Mouse (Mus musculus) kidney, embryonic 14.5 days (tissue): ENCODE results near the gene Lypd6b. TPM values are rescaled to one million over a fixed set of nuclear protein-coding genes. Genes with fewer than 3 reads are reported as not detected.

Source experiments
- ATAC-seq: fragments of 200-750 bp; cut with Nextera tagmentation; 2 replicates; pipeline ENCODE4 v1.8.0; 2017; ENCODE audit warnings: moderate number of reproducible peaks, mild to moderate bottlenecking, moderate TSS enrichment, moderate library complexity; ENCODE audit not compliant: low FRiP score, low TSS enrichment
- H3K27ac ChIP-seq: fragments of 300-500 bp; sonication (generic); 2 replicates; pipeline ENCODE4 v1.5.1; 2014; ENCODE audit warnings: low read depth, mild to moderate bottlenecking, low read length, moderate library complexity, mixed read lengths
- H3K27me3 ChIP-seq: fragments of 300-500 bp; sonication (generic); 2 replicates; pipeline ENCODE4 v1.6.1; 2014; ENCODE audit warnings: mild to moderate bottlenecking, low read length; ENCODE audit not compliant: control insufficient read depth, insufficient read depth
- H3K36me3 ChIP-seq: fragments of 300-500 bp; sonication (generic); 2 replicates; pipeline ENCODE4 v1.6.1; 2014; ENCODE audit warnings: low read length, mixed read lengths; ENCODE audit not compliant: control insufficient read depth, insufficient read depth
- H3K4me1 ChIP-seq: fragments of 300-500 bp; sonication (generic); 2 replicates; pipeline ENCODE4 v1.6.1; 2014; ENCODE audit warnings: low read length, mixed read lengths; ENCODE audit not compliant: control insufficient read depth, insufficient read depth
- H3K4me2 ChIP-seq: fragments of 300-500 bp; sonication (generic); replicated peaks from 2 replicates; pipeline ENCODE4 v1.6.1; 2014; ENCODE audit warnings: low read depth, mild to moderate bottlenecking, low read length
- H3K4me3 ChIP-seq: fragments of 300-500 bp; sonication (generic); 2 replicates; pipeline ENCODE4 v1.5.1; 2014; ENCODE audit warnings: mild to moderate bottlenecking, low read length
- H3K9ac ChIP-seq: fragments of 300-500 bp; sonication (generic); 2 replicates; pipeline ENCODE4 v1.6.1; 2014; ENCODE audit warnings: low read depth, mild to moderate bottlenecking, low read length, moderate library complexity
- H3K9me3 ChIP-seq: fragments of 300-500 bp; sonication (generic); 2 replicates; pipeline ENCODE4 v1.6.1; 2016; ENCODE audit warnings: low read length; ENCODE audit not compliant: control insufficient read depth
- WGBS: fragments of 180-500 bp; shearing (Covaris S2); extraction: QIAGEN DNeasy Blood & Tissue Kit; methylation state at CpG from one replicate; pipeline ENCODE4 v1.1.7; 2014; 5-methylcytosine and 5-hydroxymethylcytosine counted together
- polyA plus RNA-seq: library from polyadenylated mRNA; unstranded; fragments of >200 nt; fragmentation: Nextera tagmentation; extraction: Ambion mirVana; gene quantifications from 2 replicates; pipeline ENCODE4 v1.2.1, GENCODE M21; 2014

Gene Lypd6b
- polyA plus RNA-seq, 1 experiment from 2014 or later, result 11.4 TPM

DNA sequence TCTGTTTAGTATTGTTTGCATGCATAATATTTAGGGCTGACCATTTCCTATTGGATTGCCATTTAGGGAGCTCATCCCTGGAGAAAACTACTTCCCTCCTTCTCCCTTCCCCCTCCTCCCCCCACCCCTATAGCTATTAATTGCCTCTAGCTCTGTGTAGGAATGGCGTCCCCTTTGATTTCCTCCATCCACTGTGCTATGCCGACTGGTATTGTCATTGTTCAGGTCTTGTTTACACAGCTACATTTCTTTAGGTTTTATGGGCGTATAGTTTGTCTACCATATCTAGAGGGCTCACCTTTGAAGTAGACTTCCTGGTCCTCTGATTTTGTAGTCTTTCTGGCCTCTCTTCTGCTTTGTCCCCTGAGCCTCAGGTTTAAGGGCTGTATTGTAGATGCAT lies 197.3 kb downstream of the Lypd6b start:
- H3K27ac ChIP-seq, result no peak overlapping the region
- H3K4me3 ChIP-seq, result no peak overlapping the region
- no peak for ATAC-seq
- H3K27me3 ChIP-seq, result no peaks in the 10 kb centered on the region
- no peak overlapping the region for H3K4me2 ChIP-seq
- H3K36me3 ChIP-seq, result no peaks in the 10 kb centered on the region
- WGBS, result 36% methylated on average over 3 of the region's 3 CpGs
- H3K9ac ChIP-seq, result no peak overlapping the region
- H3K9me3 ChIP-seq, result no peaks in the 10 kb centered on the region
- no peaks in the 10 kb centered on the region for H3K4me1 ChIP-seq

- Histone ChIP-seq H3K27me3 (no peaks in the 10 kb centered on the region), H3K27ac (no peak overlapping the region), H3K9ac (no peak overlapping the region), H3K4me2 (no peak overlapping the region), H3K36me3 (no peaks in the 10 kb centered on the region), H3K4me3 (no peak overlapping the region), H3K4me1 (no peaks in the 10 kb centered on the region; the same call in 1 of the 2 replicates), H3K9me3 (no peaks in the 10 kb centered on the region)
- ATAC-seq, result no peak
- 85% methylated on average over 4 of the region's 4 CpGs for WGBS
These were observed 208.4 kb downstream of the Lypd6b start for GRCm38 (mm10) chr2:49995841-49996240.

DNA sequence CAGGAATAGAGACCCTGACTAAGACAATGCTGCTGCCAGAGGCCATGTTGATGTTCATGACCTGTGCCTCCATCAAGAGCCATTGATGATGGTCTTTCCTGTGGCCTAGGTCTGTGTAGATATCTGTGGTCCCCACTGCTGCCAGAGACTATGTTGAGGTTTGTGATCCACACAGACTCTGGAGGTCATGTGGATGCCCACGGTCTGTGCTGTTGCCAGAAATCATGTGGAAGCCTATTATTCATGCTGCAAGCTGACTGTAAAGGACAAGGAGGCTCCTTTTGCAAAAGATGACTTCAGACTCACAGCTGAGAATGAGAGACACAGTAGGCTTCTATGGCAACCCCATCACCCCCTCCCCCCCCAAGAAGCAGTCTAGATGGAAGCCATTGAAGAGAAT lies 209.7 kb downstream of the Lypd6b start:
- Histone ChIP-seq H3K4me1 (peaks cover 2% of the 10 kb centered on the region), H3K4me3 (no peak overlapping the region), H3K27me3 (no peaks in the 10 kb centered on the region), H3K36me3 (no peaks in the 10 kb centered on the region), H3K9ac (no peak overlapping the region), H3K4me2 (no peak overlapping the region), H3K9me3 (no peaks in the 10 kb centered on the region), H3K27ac (no peak overlapping the region)
- no peak for ATAC-seq
- 81% methylated on average over 1 of the region's 1 CpGs for WGBS

Other genes starting within 250 kb of the Lypd6b start
- 5.0 and 6.6 TPM in 2 replicates for gene Kif5c, start 168.4 kb upstream of the Lypd6b start, polyA plus RNA-seq